Mouse (Mus musculus) kidney, adult 9 months (tissue): Measurements from ENCODE around the gene Csdc2.
"Not testable (repeated sequence)": the region's sequence is repeated elsewhere in the genome, so short reads cannot be mapped to it uniquely, and the experiment has no call there.

Experiments
- DNase-seq: peaks from one replicate; pipeline ENCODE4 v3.0.0; 2022

The Csdc2 gene

DNA sequence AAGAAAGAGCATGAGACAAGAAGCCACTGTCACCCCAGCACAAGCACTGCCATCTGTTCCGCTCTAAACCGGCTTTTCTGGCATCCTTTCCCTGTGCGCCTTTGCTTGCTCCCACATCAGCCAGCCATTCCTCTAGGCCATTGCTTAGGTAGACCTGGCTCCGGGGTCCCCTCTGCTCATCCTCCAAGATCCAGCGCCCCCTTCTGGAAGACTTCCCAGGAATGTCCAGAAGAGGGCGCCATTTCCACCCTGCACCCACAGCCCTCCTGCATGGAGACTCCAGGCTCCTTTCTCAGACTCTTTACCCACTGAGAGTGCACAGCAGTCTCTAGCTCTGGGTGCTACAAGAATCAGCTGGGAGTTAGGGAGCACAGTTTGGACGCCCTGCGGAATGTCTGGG is 19.9 kb downstream of the Csdc2 start:
- DNase-seq: peak; percentile 57

DNA sequence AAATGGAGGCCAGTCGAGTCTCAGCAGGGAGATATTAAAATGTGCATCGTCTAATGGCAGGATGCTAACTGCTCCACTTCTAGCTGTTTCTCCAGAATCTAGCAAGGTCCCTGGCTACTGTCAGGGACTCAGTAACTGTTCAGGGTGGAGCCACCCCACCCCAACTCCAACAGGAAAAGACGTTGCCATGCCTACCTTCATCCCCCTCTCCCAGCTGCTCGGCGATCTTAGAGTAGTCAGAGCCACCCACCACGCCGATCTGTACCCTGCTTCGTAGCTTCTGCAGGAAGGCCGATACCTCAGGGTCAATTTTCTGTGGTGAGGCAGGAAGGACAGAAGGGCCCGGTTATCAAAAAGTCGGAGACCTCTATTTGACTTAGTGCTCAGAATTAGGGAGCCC is 21.0 kb downstream of the Csdc2 start:
- DNase-seq: no peak

DNA sequence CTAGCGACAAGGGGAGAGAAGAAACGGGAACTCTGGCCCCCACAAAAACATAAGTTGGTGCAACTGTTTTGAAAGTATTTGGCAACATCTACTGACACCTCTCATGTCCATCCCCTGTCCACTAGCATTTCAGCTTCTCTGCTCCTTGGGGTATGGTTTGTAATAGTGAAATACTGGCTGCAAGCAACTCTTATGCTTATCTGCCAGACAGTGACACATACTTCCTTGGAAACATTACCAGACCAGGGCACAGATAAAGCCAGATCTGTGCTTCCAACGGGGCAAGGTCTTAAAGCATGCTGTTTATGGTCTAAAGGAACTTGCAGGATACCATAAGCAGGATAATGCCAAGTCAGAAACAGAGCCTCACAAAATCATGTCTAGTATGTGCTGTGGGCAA is 22.3 kb downstream of the Csdc2 start:
- no peak for DNase-seq

DNA sequence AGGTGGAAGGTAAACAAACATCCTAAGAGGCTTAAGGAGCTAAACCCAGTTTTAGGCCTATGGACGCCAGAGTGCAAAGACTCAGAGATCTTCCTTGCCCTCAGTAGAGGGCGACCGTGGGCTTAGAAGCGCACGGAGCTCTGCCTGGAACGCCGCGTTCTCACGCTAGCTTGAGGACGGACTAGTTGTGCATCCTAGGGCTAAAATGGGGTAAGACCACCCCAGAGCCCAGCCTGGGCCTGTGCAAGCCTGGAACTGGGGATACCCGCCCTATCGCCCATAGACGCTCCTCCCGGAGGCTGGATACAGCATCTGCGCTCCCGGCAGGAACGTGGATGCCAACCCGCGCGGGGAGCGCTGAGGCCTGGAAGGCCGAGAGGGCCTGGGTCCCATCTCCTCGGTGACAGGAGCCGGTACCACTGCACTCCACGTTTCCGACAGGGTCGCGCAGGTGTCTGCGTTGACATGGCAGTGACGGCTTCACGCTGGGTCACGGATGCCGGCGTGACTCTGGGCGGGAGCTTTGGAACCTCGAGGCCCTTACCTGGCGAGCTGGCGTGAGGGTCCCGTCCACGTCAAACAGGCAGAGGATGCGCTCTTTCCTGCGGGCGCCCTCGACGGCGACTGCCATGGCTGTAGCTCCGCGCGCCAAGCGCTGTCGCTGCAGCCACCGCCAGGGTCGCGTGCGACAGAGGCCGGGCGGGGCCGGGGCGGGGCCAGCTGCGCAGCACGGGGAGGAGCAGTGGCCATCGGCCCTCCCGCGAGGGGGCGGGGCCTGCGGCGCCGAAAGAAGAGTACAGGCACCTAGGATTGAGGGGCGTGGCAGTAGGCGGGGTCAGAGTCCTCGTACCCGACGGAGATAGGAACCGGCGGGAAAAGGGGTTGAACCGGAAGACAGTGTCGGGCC is 23.9 kb downstream of the Csdc2 start, which contains the start of gene Pmm1:
Pmm1 (minus strand) TSS at position 760 of the 907 bp plus-strand sequence.
- peak; percentile 99 for DNase-seq

DNA sequence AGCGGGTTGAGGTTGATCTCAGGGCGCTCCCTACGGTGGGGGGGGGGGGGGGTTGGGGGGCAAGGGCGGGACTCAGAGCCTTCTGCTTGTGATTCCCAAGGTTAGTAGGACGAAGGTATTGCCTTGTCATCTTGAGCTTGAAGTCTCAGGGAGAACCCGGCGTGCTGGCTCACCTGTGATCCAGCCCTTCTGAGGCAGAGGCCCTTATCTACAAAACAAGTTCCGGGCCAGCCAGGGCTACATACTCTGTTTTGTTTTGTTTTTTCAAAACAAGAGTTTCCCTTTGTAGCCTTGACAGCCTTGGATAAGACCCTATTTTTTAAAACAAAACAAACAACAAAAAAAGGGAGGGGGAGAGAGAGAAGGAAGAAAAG is 24.5 kb downstream of the Csdc2 start:
- no peak for DNase-seq

DNA sequence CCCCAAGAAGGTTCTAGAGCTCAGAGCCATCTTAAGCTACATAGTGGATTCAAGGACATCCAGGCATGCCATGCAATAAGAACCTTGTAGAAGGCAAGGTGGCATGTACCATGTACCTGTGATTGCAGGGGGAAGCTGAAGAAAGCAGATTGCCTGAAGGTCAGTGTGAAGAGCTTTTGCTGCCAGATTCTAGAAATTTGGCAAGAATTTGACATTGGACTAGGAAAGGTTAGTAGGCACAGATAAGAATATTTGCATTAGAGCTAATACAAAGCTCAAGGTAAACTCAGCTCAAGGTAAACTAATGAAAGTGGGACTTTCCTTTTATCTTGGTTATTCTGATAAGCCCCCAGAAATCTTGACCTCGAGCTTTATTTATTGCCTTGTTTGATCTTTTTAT is 27.7 kb downstream of the Csdc2 start:
- DNase-seq: no peak

DNA sequence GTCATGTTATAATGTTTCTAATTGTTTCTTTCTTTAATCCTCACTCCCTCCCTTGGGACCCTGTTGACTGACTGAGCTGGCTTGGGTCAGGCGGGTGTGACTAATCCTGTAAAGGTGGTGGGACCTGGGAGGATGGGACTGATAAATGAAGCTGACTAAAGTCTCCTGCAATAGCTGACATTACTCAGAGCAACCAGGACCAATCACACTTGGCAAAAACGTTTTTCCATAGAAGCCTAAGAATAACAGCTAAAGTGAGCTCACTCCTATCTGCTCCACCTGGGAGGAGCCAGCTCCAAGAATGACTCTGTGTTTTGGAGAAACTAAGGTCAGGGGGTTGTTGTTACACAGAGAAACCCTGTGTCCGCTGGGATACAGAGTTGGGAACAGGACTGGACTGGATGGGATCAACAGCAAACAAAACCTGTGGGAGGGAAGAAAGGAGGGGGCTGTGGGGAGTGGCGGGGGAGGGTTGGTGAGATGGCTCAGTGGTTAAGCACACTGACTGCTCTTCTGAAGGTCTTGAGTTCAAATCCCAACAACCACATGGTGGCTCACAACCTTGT is 28.5 kb downstream of the Csdc2 start:
- no peak for DNase-seq

DNA sequence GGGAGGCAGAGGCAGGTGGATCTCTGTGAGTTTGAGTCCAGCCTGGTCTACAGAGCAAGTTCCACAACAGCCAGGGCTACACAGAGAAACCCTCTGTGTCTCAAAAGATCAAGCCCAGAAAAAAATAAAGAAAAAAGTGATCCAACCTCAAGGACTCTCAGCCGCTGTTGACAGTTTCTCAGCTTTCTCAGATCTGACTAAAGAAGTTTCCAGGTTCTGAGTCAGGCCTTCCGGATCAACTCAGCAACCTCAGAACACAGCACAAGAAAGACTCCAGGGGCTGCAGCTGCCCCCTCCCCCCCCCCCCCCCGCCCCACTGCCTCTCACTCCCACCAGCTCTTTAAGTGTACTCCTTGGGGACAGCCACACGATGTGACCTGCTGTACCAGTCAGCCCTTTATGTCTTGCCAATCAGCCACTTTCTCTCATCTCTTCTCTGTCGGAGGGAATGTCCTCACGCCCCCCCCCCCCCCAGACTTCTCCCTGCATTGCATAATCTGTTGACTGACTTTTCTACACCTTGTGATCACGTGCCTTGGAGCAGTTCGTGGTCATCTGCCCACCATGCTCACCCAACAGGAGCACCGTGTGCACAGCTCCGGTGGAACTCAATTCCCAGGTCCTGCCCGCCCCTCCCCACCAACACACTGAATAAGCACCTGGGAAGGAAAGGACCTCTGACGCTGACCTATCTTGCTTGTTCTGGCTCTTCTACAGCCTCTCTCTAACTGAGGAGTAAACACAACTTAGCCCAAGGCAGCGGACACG is 29.7 kb downstream of the Csdc2 start:
- no peak for DNase-seq

DNA sequence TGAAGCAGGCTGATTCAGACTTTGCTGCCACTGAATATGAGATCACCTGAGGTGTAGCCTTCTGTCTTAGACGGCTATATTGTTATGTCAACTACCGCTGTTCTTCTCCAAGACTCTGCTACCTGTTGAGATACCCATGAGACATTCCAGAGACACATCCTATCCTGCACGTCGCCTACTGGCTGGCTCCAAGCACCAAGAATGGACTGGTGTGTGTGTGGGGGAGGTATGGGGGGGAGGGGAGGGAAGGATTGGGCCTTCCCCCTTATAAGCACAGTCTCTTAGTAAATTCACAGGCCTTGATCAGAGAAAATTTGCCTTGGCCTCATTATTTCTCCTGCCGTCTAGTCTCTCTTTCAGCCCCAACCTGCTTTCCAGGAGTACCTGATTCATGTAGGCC is 31.3 kb downstream of the Csdc2 start:
- DNase-seq: no peak

DNA sequence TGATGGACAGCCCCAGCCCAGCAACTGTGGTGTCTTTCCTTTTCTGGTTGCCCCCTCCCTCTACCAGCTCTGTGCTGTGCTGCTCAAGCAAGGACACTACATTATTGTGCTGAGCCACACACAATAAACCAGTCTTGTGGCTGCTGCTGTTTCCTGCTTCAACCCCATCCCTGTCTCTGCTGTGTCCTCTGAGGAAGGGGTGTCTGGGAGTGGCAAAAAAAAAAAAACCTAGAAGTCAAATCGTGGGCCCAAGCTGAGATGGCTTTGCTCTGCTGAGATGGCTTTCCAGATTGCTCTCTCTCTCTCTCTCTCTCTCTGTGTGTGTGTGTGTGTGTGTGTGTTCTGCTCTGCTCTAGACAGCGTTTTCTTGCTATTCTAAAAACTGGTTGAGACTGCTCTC is 31.9 kb downstream of the Csdc2 start:
- DNase-seq: no peak

DNA sequence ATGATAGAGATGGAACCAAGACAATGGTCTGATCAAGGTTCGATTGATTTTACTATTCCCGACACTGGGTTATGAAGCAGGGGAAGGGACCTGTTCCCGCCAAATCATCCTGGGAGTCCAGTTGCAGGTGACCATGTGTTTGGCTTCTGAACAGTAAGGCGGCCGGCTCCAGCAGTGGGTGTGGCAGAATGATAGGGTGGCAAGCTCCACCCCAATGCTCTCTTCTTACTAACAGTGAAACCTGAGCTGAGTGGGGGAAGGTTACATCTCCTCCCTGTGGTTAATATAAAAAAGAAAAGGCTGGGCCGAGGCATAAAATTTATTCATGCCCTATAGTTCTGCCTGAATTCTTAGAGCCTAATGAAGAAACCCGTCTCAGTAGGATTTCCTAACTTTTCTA is 32.6 kb downstream of the Csdc2 start:
- peak; percentile 59 for DNase-seq

DNA sequence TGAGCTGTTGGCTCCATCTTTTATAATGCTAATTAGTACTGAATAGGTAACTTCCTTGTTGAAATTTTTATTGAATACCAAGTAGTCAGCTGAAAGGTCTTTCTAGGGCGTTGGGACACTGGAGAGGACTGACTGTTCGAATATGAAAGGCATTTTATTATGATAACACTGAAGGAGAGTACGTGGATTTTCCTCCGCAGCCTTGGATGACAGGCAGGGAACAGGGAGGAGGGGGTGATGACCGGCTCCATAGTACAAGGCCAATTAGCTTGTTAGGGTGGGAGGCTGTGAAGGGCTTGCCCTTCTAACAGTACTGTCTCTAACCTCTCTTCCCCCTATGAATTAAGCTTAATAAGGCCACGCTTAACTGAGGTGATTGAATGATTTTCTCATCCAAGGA is 33.1 kb downstream of the Csdc2 start:
- not testable (repeated sequence) for DNase-seq

DNA sequence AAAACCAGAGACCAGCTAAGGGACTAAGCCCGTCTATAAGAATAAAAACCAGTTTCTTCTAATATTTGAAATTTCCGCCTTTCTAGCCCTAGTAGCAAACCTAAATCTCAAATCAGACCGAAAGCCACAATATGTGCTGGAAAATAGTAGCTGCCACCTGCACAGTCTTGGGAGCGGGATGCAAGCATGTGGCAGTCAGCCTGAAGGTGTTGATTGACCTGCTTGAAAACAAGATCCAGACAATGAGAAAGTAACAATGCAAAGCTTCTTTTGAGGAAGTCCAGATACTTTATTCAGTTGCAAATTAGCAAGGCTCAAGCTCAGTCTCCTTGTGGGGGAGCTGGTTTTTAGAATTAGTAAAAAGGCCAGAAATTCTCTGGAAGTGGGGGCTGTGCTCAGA is 33.9 kb downstream of the Csdc2 start:
- DNase-seq: not testable (repeated sequence)

DNA sequence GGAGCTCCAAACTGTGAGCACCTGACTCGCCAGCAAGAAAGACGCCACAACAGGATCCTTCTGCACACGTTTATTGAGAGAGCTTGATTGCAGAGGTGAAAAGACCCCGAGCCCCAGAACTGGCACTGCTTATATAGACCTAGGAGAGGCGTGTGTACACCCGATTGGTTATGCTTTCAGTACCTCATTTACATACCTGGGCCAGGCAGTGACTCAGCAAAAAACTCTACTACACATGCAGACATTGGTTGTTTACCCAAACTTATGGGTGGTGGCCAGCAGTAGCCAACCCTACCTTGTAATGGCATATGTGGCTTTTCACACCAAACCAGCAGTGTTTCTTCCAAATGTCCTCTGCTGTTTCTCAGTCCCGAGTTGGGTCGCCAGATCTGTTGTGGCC is 38.6 kb downstream of the Csdc2 start:
- DNase-seq: not testable (repeated sequence)

DNA sequence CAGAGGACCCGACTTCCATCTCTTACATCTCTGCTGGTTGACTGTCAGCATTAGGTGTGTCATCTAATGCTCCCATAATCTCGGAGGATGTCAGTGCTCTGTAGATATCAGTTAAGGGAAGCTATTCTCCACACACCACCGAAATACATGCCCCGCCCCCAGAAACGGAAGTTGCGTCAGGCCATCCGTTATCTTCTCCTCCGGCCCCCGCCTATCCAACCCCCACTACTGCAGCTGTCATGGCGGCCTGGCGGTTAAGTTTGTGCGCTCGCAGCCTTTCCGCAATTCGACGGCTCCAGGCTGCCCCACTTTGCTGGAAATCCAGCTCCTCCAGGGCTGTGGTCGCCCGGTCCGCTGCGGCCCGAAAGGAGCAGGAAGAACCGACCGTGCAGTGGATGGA is 43.8 kb downstream of the Csdc2 start, which contains the start of gene 1700029P11Rik:
1700029P11Rik (plus strand) TSS at position 220 of the 400 bp plus-strand sequence.
- DNase-seq: no peak

DNA sequence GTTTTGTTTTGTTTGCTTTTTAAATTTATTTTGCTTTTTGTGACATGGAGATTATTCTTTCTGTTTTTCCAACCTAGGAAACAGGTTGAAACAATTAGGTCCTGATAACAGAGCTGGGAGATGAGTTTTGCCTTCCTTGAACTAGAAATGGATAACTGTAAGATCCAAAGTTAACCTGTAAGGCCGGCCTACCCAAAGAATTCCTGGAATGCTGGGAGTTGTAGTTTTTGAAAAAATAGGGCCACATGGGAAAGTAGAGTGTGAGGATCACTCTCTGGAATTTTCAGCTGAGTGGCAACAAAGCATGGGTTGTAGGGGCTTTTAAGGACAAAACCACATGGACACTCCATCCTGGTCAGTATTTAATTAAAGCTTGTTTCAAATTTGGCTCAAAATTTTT is 45.6 kb downstream of the Csdc2 start:
- DNase-seq: peak; percentile 37

DNA sequence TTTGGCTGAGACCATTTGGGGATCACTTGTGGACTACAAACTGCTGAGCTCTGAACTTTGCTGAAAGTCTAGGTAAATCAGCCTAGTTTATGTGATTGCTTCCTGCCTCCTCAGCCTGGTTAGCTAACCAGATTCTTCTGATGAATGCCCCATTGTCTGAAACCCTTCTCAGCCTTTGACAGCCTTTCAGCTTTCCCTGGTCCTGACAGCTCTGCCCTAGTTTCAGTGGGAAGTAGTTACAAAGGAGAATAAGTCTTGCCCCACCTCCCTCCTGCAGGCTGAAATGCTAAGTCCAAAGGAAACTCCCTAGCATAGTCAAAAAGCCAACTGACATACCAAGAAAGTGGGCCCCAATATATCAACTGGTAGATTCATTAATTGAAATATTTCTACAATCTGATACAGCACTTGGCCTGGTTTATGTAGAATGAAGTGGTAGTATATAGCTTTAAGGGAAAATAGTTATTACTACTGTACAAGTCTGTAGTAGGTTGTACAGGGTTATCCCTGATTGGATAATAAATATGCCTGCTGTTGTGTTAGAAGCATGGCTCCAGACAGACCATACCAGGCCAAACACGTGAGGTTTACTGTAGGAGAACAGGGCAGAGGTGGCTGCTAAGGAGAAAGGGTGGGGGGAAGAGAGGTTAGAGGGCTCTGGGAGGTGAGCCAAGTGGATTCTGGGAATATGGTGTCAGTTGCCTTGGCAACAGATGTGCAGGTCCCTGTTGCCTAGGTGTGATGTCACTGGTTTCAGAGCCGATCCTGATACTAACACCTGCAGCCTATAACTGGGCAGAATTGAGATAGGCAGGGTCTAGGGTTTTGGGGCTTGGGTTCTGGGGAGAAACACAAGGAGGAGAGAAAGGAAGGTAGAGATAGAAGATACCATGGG is 49.0 kb downstream of the Csdc2 start:
- no peak for DNase-seq

DNA sequence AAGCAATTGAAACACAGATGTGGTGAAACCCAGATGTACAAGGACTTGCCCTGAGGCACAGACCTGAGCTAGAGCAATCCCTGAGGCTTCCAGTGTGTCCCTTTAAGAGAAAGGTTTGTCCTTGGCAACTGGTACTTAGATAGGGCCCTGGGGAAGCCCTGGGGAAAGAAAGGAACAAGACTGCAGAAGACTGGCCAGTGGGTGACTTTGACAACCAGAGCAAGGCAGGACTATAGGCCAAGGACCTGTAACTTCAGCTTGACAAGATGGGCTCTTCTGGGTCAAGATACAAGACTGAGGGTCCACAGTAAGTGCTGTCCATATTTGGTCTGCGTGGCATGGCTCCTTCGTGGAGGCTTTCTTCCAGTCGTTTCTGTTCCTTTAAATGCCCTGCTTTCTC is 51.1 kb downstream of the Csdc2 start, which contains the start of gene Xrcc6:
Xrcc6 (plus strand) TSS at position 190 of the 400 bp plus-strand sequence.
- no peak for DNase-seq

DNA sequence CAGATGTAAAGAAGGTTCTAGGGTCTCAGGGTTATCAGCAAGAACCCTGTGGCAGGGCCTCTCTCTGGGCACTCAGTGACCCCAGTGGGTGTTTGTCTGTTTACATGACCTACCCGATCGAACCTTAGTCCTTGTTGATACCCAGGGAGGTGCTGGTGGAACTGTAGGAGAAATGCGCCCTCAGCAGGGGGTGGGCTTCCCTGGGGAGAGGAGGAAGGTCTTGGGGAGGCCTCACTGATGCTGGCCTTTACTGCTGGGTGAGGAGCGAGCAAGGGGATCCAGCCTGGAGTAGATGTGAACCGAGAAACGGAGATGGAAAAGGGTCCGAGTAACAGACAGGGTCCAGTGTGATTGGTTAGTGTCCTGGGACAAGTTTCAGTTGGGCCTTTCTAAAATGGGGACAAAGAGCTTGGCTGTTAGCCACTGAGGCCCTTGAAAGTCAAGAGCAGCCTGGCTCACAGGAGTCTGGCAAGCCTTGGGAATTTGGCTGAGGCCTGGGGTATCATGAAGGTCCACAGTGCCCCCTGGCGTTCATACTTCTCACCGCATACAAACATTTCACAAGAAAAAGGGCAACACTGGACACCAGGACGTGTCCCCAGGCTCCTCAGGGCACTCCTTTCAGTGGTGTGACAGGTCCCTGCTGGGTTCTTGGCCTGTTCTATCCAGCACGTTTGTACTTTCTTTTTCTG is 53.0 kb downstream of the Csdc2 start:
- DNase-seq: peak; percentile 92

DNA sequence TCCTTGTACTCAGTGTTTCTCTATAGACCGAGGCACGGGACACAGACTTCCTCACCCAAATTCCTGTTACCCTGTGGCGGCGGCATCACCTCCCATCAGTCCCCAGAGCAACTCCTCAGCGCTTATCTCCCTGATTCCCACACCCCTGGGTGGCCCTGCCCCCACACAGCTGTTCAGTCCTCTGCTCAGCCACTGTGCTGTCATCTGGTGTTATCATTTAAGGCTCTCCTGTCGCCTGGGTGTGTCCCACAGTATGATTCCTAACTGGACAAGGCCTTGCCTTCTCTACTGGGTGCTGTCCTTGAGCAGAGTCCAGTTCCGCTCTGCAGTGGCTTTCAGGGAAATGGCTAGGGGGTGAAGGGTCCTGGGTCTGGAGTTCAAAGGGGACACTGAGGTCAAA is 54.0 kb downstream of the Csdc2 start:
- DNase-seq: no peak

DNA sequence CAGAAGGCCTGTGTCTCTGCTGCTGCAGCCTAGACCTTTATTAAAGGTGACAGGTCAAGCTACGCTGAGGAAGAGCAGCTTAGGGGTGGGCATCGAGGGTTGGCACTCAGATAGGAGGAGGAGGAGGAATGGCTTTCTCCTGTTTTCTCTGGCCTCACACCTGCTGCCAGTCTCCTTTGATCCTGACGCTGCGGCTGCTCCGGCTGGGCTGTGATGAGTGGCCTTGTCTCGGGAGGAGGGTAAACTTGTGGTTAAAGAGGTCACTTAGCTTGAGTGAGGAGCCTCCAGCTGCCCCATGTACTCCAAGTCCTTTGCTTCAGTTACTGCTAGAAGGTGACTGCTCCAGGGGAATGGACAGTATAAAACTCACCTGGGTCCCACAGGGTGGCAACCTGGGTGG is 57.4 kb downstream of the Csdc2 start:
- no peak for DNase-seq
